Mouse (Mus musculus): ENCODE results near the gene Prkce. TPM values are rescaled to one million over a fixed set of nuclear protein-coding genes. Genes with fewer than 3 reads are reported as not detected.
A peak's percentile ranks its signal among the peaks of the same experiment; 100 is the strongest.

The Prkce gene
- polyA plus RNA-seq, 1 experiment from 2014 or later, result 4.4 TPM

- H3K27ac ChIP-seq, result no peak overlapping the region
- WGBS, result 67% methylated on average over 8 of the region's 8 CpGs
- H3K36me3 ChIP-seq, result no peaks in the 10 kb centered on the region
- no peak overlapping the region for H3K4me3 ChIP-seq
- H3K9me3 ChIP-seq, result no peaks in the 10 kb centered on the region
- H3K27me3 ChIP-seq (ENCODE audit: insufficient read depth, poor library complexity, severe bottlenecking), result no peaks in the 10 kb centered on the region
- peaks cover 36% of the 10 kb centered on the region for H3K4me1 ChIP-seq (replicated peaks)
- no peak for DNase-seq (ENCODE audit: low spot score)
These were observed 109.6 kb downstream of the Prkce start for GRCm38 (mm10) chr17:86277032-86277798.

GRCm38 (mm10) chr17:86277999-86278526 is 110.5 kb downstream of the Prkce start:
- WGBS, result 89% methylated on average over 5 of the region's 5 CpGs
- H3K4me1 ChIP-seq (replicated peaks), result peaks cover 35% of the 10 kb centered on the region
- H3K9me3 ChIP-seq, result no peaks in the 10 kb centered on the region

DNA sequence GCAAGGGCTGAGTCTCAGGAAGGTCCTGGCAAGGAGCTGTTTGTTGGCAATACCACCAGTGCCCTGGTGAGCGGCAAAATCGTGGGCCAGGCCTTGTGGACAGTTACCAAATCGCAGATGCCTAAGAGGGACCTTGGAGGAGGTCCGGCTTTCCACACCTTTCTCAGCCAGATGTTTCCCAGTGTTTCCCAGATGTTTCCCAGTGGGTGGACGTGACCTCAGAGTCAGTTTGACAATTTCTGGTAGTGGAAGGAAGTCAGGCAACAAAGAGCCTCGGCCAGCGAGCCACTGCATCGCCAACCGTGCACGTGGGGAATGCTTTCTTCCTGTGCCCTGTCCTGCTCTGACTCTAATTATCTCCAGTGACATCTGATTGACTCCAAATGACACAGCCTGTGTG is 112.2 kb downstream of the Prkce start:
- peak overlapping the region; percentile 30; the same call in 1 of the 2 replicates for H3K27ac ChIP-seq
- peak; percentile 47 for DNase-seq (ENCODE audit: low spot score)
- no peak overlapping the region for H3K4me3 ChIP-seq
- no peaks in the 10 kb centered on the region for H3K9me3 ChIP-seq
- H3K27me3 ChIP-seq (ENCODE audit: insufficient read depth, poor library complexity, severe bottlenecking), result no peaks in the 10 kb centered on the region
- H3K4me1 ChIP-seq (replicated peaks), result peaks cover 34% of the 10 kb centered on the region
- no peaks in the 10 kb centered on the region for H3K36me3 ChIP-seq
- 42% methylated on average over 10 of the region's 10 CpGs for WGBS

More at GRCm38 (mm10) chr17:86277999-86278526, 110.5 kb downstream of the Prkce start:
- H3K27ac ChIP-seq, result no peak overlapping the region
- DNase-seq (ENCODE audit: low spot score), result no peak
- no peaks in the 10 kb centered on the region for H3K36me3 ChIP-seq
- no peak overlapping the region for H3K4me3 ChIP-seq
- no peaks in the 10 kb centered on the region for H3K27me3 ChIP-seq (ENCODE audit: insufficient read depth, poor library complexity, severe bottlenecking)

- Histone ChIP-seq H3K36me3 (no peaks in the 10 kb centered on the region), H3K4me1 (replicated peaks) (peaks cover 46% of the 10 kb centered on the region), H3K27ac (peak overlapping the region; percentile 59), H3K4me3 (no peak overlapping the region), H3K9me3 (no peaks in the 10 kb centered on the region), H3K27me3 (ENCODE audit: insufficient read depth, poor library complexity, severe bottlenecking) (no peaks in the 10 kb centered on the region)
- no peak for DNase-seq (ENCODE audit: low spot score)
- 53% methylated on average over 5 of the region's 5 CpGs for WGBS
These were observed 116.2 kb downstream of the Prkce start for GRCm38 (mm10) chr17:86283741-86284140.

DNA sequence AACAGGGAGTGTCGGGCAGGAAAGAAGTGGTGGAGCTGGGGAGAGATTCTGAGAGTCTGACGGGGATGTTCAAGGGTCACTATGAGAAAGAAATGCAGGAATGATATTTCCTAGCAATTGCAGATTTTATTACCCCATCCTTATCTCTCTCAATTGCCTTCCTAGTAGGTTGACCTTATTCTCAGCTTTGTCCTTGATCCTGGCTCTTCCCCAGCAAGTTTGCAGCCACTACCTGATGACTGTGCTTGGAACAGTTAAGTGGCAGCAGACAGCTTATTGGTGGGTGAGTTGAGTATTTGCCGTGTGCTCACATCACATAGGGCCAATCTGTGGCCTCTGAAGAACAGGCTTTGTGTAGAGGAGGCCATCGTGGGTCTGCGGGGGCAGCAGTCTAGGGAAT is 117.5 kb downstream of the Prkce start:
- Histone ChIP-seq H3K27ac (no peak overlapping the region), H3K4me1 (replicated peaks) (peaks cover 35% of the 10 kb centered on the region), H3K27me3 (ENCODE audit: insufficient read depth, poor library complexity, severe bottlenecking) (no peaks in the 10 kb centered on the region), H3K36me3 (no peaks in the 10 kb centered on the region), H3K9me3 (no peaks in the 10 kb centered on the region), H3K4me3 (no peak overlapping the region)
- no peak for DNase-seq (ENCODE audit: low spot score)
- 94% methylated on average over 5 of the region's 5 CpGs for WGBS

DNA sequence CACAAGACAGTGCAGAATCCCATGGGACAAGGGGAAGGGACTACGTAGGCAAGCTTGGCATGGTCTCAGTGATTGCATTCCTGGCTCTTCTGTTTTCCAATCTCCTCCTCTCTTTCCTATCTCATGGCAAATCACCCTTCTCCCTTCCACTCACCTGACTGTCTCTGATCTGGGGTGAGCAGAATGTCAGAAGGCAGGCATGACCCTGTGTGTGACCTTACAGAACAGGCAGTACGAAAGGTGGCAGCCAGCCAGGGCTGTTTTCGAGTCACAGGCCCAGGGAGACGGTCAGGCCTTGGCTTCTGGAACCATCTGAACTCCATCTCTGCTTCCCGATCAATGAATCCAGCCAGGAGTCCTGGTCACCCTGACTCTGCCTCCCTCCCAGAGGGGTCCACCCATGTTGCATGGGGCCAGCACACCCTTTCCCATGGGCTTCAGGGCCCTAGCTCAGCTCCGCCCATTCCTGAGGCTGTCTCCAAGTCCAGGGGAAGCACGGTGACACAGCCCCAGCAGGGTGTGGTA is 119.2 kb downstream of the Prkce start:
- H3K9me3 ChIP-seq, result no peaks in the 10 kb centered on the region
- H3K4me1 ChIP-seq (replicated peaks), result peaks cover 23% of the 10 kb centered on the region
- no peaks in the 10 kb centered on the region for H3K36me3 ChIP-seq
- no peak for DNase-seq (ENCODE audit: low spot score)
- no peak overlapping the region for H3K4me3 ChIP-seq
- no peak overlapping the region for H3K27ac ChIP-seq
- H3K27me3 ChIP-seq (ENCODE audit: insufficient read depth, poor library complexity, severe bottlenecking), result no peaks in the 10 kb centered on the region
- 85% methylated on average over 7 of the region's 7 CpGs for WGBS

- H3K9me3 ChIP-seq, result no peaks in the 10 kb centered on the region
- no peaks in the 10 kb centered on the region for H3K27me3 ChIP-seq (ENCODE audit: insufficient read depth, poor library complexity, severe bottlenecking)
- H3K36me3 ChIP-seq, result no peaks in the 10 kb centered on the region
- no peak overlapping the region for H3K4me3 ChIP-seq
- 92% methylated on average over 6 of the region's 6 CpGs for WGBS
- H3K27ac ChIP-seq, result no peak overlapping the region
- no peak for DNase-seq (ENCODE audit: low spot score)
- H3K4me1 ChIP-seq (replicated peaks), result peaks cover 19% of the 10 kb centered on the region
These were observed 125.1 kb downstream of the Prkce start for GRCm38 (mm10) chr17:86292711-86293110.

GRCm38 (mm10) chr17:86293247-86293744 is 125.7 kb downstream of the Prkce start:
- 45% methylated on average over 10 of the region's 10 CpGs for WGBS
- no peaks in the 10 kb centered on the region for H3K9me3 ChIP-seq
- H3K4me3 ChIP-seq, result peak overlapping the region; percentile 27
- no peaks in the 10 kb centered on the region for H3K36me3 ChIP-seq
- no peaks in the 10 kb centered on the region for H3K27me3 ChIP-seq (ENCODE audit: insufficient read depth, poor library complexity, severe bottlenecking)
- peak; percentile 53 for DNase-seq (ENCODE audit: low spot score)
- peaks cover 19% of the 10 kb centered on the region for H3K4me1 ChIP-seq (replicated peaks)
- H3K27ac ChIP-seq, result 0 out of 2 replicates have a peak overlapping the region, but pooled peaks have one; percentile 29

- H3K27me3 ChIP-seq (ENCODE audit: insufficient read depth, poor library complexity, severe bottlenecking), result no peaks in the 10 kb centered on the region
- H3K4me1 ChIP-seq (replicated peaks), result peaks cover 42% of the 10 kb centered on the region
- no peaks in the 10 kb centered on the region for H3K36me3 ChIP-seq
- DNase-seq (ENCODE audit: low spot score), result no peak
- H3K27ac ChIP-seq, result no peak overlapping the region
- no peaks in the 10 kb centered on the region for H3K9me3 ChIP-seq
- no peak overlapping the region for H3K4me3 ChIP-seq
- 86% methylated on average over 3 of the region's 3 CpGs for WGBS
These were observed 132.0 kb downstream of the Prkce start for GRCm38 (mm10) chr17:86299576-86299975.

DNA sequence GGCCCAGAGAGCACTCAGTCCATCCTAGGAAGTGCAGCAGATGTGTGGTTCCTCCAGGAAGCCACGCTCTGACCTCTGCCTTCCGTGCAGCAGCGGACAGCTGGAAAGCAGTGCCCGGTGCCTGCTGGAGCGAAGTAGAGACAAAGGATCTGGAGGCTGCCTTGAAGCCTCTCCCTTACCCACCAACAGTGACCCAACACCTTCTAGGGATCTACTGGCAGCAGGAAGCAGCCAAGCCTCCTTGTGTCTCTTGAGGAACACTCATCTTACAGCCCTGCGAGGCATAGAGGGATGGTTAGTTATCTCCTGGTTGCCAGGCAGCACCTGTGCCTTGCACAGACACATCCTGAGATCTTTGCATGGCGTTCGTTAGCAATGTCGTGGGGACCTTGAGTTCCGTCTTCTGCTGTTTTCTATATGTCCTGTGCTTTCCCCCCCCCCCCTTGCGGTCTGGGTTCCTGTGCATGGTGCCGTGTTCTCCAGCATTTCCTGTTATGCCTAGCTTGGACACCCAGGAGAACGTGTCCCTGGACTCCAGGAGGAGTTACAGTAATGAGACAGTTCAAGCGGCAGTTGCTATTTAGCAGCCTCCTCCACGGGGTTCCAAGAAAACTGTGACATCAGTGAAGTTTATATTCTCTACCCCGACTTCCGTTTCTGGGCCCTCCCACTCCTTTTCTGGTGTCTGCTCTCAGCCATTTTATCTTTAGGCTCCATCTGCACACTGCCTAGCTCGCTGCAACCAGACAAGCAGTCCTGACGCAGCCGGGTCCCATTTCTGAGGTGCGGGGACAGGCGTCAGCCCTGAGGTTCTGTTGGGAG is 133.4 kb downstream of the Prkce start:
- H3K27me3 ChIP-seq (ENCODE audit: insufficient read depth, poor library complexity, severe bottlenecking), result no peaks in the 10 kb centered on the region
- H3K27ac ChIP-seq, result peak overlapping the region; percentile 83
- H3K9me3 ChIP-seq, result no peaks in the 10 kb centered on the region
- peak; percentile 40 for DNase-seq (ENCODE audit: low spot score)
- H3K4me1 ChIP-seq (replicated peaks), result peaks cover 51% of the 10 kb centered on the region
- 0 out of 2 replicates have a peak overlapping the region, but pooled peaks have one; percentile 2 for H3K4me3 ChIP-seq
- WGBS, result 70% methylated on average over 22 of the region's 22 CpGs
- H3K36me3 ChIP-seq, result no peaks in the 10 kb centered on the region

DNA sequence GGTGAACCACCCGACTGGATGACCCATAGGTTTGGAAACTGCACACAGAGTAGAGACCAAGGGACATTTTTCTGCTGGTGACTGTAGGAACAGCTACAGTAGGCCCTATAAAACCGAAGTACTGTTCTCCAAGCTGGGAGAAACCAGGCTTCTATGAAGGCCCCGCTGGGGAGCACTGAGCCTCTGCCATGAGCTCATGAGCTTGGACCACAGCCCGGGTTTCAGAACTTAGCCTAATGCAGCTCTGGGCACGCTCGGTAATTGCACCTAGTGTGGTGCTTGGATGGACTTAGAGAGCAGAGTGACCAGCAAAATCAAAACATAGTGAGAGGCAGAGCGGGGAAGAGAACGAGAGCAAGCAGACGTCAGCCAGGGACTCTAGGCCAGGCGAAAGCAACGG is 134.7 kb downstream of the Prkce start:
- Histone ChIP-seq H3K27ac (peak overlapping the region; percentile 51; the same call in 1 of the 2 replicates), H3K4me3 (no peak overlapping the region), H3K36me3 (no peaks in the 10 kb centered on the region), H3K27me3 (ENCODE audit: insufficient read depth, poor library complexity, severe bottlenecking) (no peaks in the 10 kb centered on the region), H3K4me1 (replicated peaks) (peaks cover 58% of the 10 kb centered on the region), H3K9me3 (no peaks in the 10 kb centered on the region)
- DNase-seq (ENCODE audit: low spot score), result no peak
- 90% methylated on average over 11 of the region's 11 CpGs for WGBS

DNA sequence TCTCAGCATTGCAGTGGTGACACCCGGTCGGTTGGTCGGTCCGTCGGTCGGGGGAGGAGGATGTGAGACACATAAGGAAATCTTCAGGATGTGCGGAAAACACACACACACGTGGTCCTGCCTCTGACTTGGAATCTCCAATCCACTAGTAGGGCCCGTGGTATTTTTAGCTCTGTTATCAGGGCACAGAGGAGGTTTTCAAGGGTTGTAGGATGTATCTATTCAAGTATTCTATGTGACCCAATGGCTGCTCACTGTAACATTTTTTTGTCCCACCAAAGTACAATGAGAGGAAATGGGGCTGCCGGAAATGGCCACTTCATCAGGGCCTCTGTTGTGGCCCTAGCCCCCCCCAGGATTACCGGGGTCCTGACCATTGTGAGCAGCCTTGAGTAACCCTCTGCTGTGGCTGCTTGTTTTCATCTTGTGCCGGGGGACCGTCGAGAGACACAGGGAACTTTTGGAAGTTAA is 135.3 kb downstream of the Prkce start:
- Histone ChIP-seq H3K4me3 (no peak overlapping the region), H3K36me3 (no peaks in the 10 kb centered on the region), H3K4me1 (replicated peaks) (peaks cover 53% of the 10 kb centered on the region), H3K9me3 (no peaks in the 10 kb centered on the region), H3K27ac (0 out of 2 replicates have a peak overlapping the region, but pooled peaks have one; percentile 51), H3K27me3 (ENCODE audit: insufficient read depth, poor library complexity, severe bottlenecking) (no peaks in the 10 kb centered on the region)
- no peak for DNase-seq (ENCODE audit: low spot score)
- WGBS, result 90% methylated on average over 14 of the region's 14 CpGs
